Mouse (Mus musculus) MEL (cell line): ENCODE data around the gene BC051019.

Experiments
- CTCF ChIP-seq, 3 experiments: IDR thresholded peaks in 2 of 3; conservative IDR thresholded peaks in 1 of 3; 2 replicates each; pipeline ENCODE4 v1.5.1; 2011 to 2012; ENCODE audit warnings: low read length in 3 of 3, low read depth in 2 of 3, mild to moderate bottlenecking in 2 of 3, improper control_type of control experiment in 1 of 3, inconsistent platforms in 1 of 3, mixed read lengths in 1 of 3, moderate library complexity in 1 of 3; ENCODE audit not compliant: control insufficient read depth in 1 of 3, insufficient read depth in 1 of 3, poor library complexity in 1 of 3, severe bottlenecking in 1 of 3
- EP300 ChIP-seq, 2 experiments: IDR thresholded peaks; 2 replicates each; pipeline ENCODE4 v1.6.1; 2011; ENCODE audit warnings: improper control_type of control experiment in 2 of 2, low read length in 2 of 2, low read depth in 1 of 2, mild to moderate bottlenecking in 1 of 2
- MYB ChIP-seq: IDR thresholded peaks from 2 replicates; pipeline ENCODE4 v1.6.1; 2011; ENCODE audit warnings: mild to moderate bottlenecking, low read depth, low read length, improper control_type of control experiment
- POLR2A ChIP-seq, 2 experiments: IDR thresholded peaks; 2 replicates each; pipeline ENCODE4 v1.6.1; 2011 to 2012; ENCODE audit warnings: low read length in 2 of 2, mild to moderate bottlenecking in 2 of 2, control low read depth in 1 of 2, improper control_type of control experiment in 1 of 2, low read depth in 1 of 2, moderate library complexity in 1 of 2; ENCODE audit not compliant: control insufficient read depth in 1 of 2, insufficient read depth in 1 of 2, poor library complexity in 1 of 2
- POLR2AphosphoS5 ChIP-seq: IDR thresholded peaks from 2 replicates; pipeline ENCODE4 v1.6.1; 2012; ENCODE audit warnings: low read depth, borderline replicate concordance, mild to moderate bottlenecking, inconsistent platforms, low read length, moderate library complexity, mixed read lengths
- SIN3A ChIP-seq: IDR thresholded peaks from 2 replicates; pipeline ENCODE4 v1.6.1; 2012; ENCODE audit warnings: low read length, improper control_type of control experiment, inconsistent platforms
- TAL1 ChIP-seq: IDR thresholded peaks from 2 replicates; pipeline ENCODE4 v1.6.1; 2012; ENCODE audit warnings: mild to moderate bottlenecking, inconsistent platforms, low read length, moderate library complexity, mixed read lengths
- UBTF ChIP-seq: IDR thresholded peaks from 2 replicates; pipeline ENCODE4 v1.6.1; 2012; ENCODE audit warnings: low read depth, mild to moderate bottlenecking, inconsistent platforms, low read length, improper control_type of control experiment, moderate library complexity, borderline replicate concordance; ENCODE audit not compliant: insufficient read depth
- USF2 ChIP-seq, 2 experiments: IDR thresholded peaks; 2 replicates each; pipeline ENCODE4 v1.6.1; 2011 to 2012; ENCODE audit warnings: improper control_type of control experiment in 2 of 2, low read length in 2 of 2, borderline replicate concordance in 1 of 2, inconsistent platforms in 1 of 2, low read depth in 1 of 2, mild to moderate bottlenecking in 1 of 2; ENCODE audit not compliant: insufficient read depth in 1 of 2
- ZMIZ1 ChIP-seq: IDR thresholded peaks from 2 replicates; pipeline ENCODE4 v1.6.1; 2012; ENCODE audit warnings: low read depth, mild to moderate bottlenecking, inconsistent platforms, low read length, improper control_type of control experiment, moderate library complexity
- ZNF384 ChIP-seq: IDR thresholded peaks from 2 replicates; pipeline ENCODE4 v1.6.1; 2012; ENCODE audit warnings: low read depth, mild to moderate bottlenecking, inconsistent platforms, low read length, improper control_type of control experiment

DNA sequence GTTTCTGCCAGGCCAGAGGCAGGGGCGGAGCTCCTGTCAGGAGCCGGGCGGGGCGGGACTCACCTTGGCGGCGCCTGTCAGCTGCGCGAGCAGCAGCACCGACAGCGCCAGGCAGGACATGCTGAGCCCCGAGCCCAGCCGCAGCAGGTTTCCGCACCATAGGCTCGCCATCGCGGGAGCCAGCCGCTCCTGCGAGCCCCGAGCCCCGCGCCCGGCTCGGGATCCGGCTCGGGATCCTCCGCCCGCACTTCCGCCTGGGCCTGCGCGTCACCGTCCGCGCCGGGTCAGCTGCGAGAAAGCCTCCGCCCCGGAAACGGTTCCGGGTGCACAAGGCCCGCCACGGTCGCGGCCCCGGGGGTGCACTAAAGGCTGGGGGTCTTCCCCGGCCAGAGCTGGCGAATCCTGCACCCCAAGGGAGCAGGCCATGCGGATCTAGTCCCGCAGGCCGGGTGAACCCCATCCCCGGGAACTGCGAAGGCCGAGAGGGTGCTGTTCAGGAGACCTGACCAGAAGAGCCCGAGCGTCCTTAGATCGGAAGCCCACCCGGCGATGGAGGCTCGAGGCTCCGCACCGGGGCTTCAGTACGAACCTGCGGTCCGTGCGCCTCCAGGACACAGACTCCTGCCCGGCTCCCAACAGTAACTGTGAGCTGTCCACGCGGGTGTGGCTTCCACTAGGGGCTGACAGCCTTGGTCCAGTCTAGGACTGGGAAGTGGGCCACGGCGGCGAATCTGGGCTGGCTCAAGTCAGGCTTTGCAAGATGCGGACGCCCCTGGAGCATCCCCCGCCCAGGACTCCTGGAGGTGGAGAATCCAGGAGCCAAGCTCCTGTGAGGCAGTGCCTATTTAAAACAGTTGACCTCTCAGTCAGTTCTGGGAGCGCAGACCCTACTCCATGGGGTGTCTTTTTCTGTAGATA, 28.6 kb upstream of the BC051019 start, which contains the start of gene Tmem9b:
- peak; percentile 82 to 90 for TF ChIP-seq POLR2A (IDR thresholded peaks at IDR 0.05; ENCODE audit: control insufficient read depth in 1 of 2, insufficient read depth in 1 of 2, low read depth in 1 of 2, low read length in 2 of 2, poor library complexity in 1 of 2)
- TF ChIP-seq CTCF (IDR thresholded peaks at IDR 0.05 in 2 of 3, conservative IDR thresholded peaks at IDR 0.05 in 1 of 3; ENCODE audit: control insufficient read depth in 1 of 3, insufficient read depth in 1 of 3, low read depth in 2 of 3, low read length in 3 of 3, poor library complexity in 1 of 3, severe bottlenecking in 1 of 3): no peak
- TF ChIP-seq EP300 (IDR thresholded peaks at IDR 0.05; ENCODE audit: low read depth in 1 of 2, low read length in 2 of 2): no peak
- TF ChIP-seq TAL1: no peak
- no peak for TF ChIP-seq MYB
- TF ChIP-seq ZNF384: no peak
- TF ChIP-seq UBTF: no peak
- peak; percentile 82 for TF ChIP-seq SIN3A
- no peak for TF ChIP-seq USF2 (IDR thresholded peaks at IDR 0.05; ENCODE audit: borderline replicate concordance in 1 of 2, insufficient read depth in 1 of 2, low read depth in 1 of 2, low read length in 2 of 2)
- TF ChIP-seq ZMIZ1: 0 out of 2 replicates have a peak, but pooled peaks have one; percentile 39
- no peak for TF ChIP-seq POLR2AphosphoS5
